Mouse (Mus musculus) stomach, postnatal 0 days (tissue): ENCODE data around the gene Dgkg.

ENCODE experiments used
- CTCF ChIP-seq: IDR thresholded peaks from 2 replicates; pipeline ENCODE4 v1.5.1; 2016; ENCODE audit warnings: antibody characterized with exemption, low read depth, mild to moderate bottlenecking, moderate library complexity
- EP300 ChIP-seq: optimal IDR thresholded peaks from 2 replicates; pipeline ENCODE3; 2016; ENCODE audit warnings: antibody characterized with exemption

GRCm38 (mm10) chr16:22527499-22527939, 129.5 kb downstream of the Dgkg start:
- no peak for TF ChIP-seq CTCF
- no peak for TF ChIP-seq EP300
